Mouse (Mus musculus) ES-E14 (cell line): Measurements from ENCODE around the gene Cdk4. TPM values are rescaled to one million over a fixed set of nuclear protein-coding genes. Genes with fewer than 3 reads are reported as not detected.

ENCODE experiments used
- DNase-seq: peaks from one replicate; pipeline ENCODE4 v3.0.0-alpha.2; 2013; ENCODE audit warnings: low read depth, low spot score
- H3K27ac ChIP-seq: 2 replicates; pipeline ENCODE4 v1.5.1; 2012; ENCODE audit warnings: low read depth, mild to moderate bottlenecking, low read length, moderate library complexity, mixed read lengths; ENCODE audit not compliant: poor library complexity, insufficient read depth, severe bottlenecking
- H3K36me3 ChIP-seq: 2 replicates; pipeline ENCODE4 v1.6.1; 2012; ENCODE audit warnings: mild to moderate bottlenecking, low read length, moderate library complexity, mixed read lengths; ENCODE audit not compliant: control insufficient read depth, poor library complexity, insufficient read depth, severe bottlenecking
- H3K4me1 ChIP-seq, 2 experiments: fragments of 150-350 bp in 1 of 2; sonication (generic) in 1 of 2; 2 replicates each; pipeline ENCODE4 v1.6.1; 2012; ENCODE audit warnings: low read length in 2 of 2, mild to moderate bottlenecking in 1 of 2, mixed read lengths in 1 of 2; ENCODE audit not compliant: control insufficient read depth in 2 of 2, insufficient read depth in 2 of 2, poor library complexity in 1 of 2
- H3K4me3 ChIP-seq, 2 experiments: fragments of 150-350 bp in 1 of 2; sonication (generic) in 1 of 2; 2 replicates each; pipeline ENCODE4 v1.5.1; 2012; ENCODE audit warnings: low read length in 2 of 2, low read depth in 1 of 2, mild to moderate bottlenecking in 1 of 2, mixed read lengths in 1 of 2; ENCODE audit not compliant: insufficient read depth in 1 of 2, poor library complexity in 1 of 2, severe bottlenecking in 1 of 2
- H3K9ac ChIP-seq: 2 replicates; pipeline ENCODE4 v1.6.1; 2012; ENCODE audit warnings: low read depth, mild to moderate bottlenecking, low read length, mixed read lengths; ENCODE audit not compliant: poor library complexity, insufficient read depth, severe bottlenecking
- H3K9me3 ChIP-seq: fragments of 150-350 bp; sonication (generic); 2 replicates; pipeline ENCODE4 v1.6.1; 2012; ENCODE audit warnings: low read depth, mild to moderate bottlenecking, low read length; ENCODE audit not compliant: control insufficient read depth, insufficient read depth
- CHD2 ChIP-seq: IDR thresholded peaks from 2 replicates; pipeline ENCODE4 v1.6.1; 2014; ENCODE audit warnings: mild to moderate bottlenecking, low read depth, low read length, inconsistent platforms
- HCFC1 ChIP-seq: IDR thresholded peaks from 2 replicates; pipeline ENCODE4 v1.6.1; 2012; ENCODE audit warnings: low read length, inconsistent platforms, borderline replicate concordance; ENCODE audit not compliant: insufficient read depth
- MAFK ChIP-seq: IDR thresholded peaks from 2 replicates; pipeline ENCODE4 v1.6.1; 2014; ENCODE audit warnings: mild to moderate bottlenecking, low read depth, low read length, inconsistent platforms; ENCODE audit not compliant: insufficient read depth
- ZC3H11A ChIP-seq: IDR thresholded peaks from 2 replicates; pipeline ENCODE4 v1.6.1; 2012; ENCODE audit warnings: low read depth, mild to moderate bottlenecking, inconsistent platforms, low read length, borderline replicate concordance
- ZNF384 ChIP-seq: IDR thresholded peaks from 2 replicates; pipeline ENCODE4 v1.6.1; 2012; ENCODE audit warnings: low read depth, low read length, inconsistent platforms
- in situ Hi-C, 2 experiments: fragments of 600-800 bp; cut with MboI; formaldehyde crosslinking; loops; one replicate each; pipeline ENCODE4 v1.15.1; 2025; ENCODE audit warnings: low sequenced_read_pairs in 2 of 2, inconsistent platforms in 1 of 2; ENCODE audit not compliant: unreplicated experiment in 2 of 2
- total RNA-seq: library from RNA; depleted of rRNA; stranded (reverse); fragments of 300-350 nt; gene quantifications from 2 replicates; pipeline ENCODE4 v1.2.3, GENCODE M21; 2012

Gene Cdk4
- total RNA-seq, 1 experiment: 522 TPM

DNA sequence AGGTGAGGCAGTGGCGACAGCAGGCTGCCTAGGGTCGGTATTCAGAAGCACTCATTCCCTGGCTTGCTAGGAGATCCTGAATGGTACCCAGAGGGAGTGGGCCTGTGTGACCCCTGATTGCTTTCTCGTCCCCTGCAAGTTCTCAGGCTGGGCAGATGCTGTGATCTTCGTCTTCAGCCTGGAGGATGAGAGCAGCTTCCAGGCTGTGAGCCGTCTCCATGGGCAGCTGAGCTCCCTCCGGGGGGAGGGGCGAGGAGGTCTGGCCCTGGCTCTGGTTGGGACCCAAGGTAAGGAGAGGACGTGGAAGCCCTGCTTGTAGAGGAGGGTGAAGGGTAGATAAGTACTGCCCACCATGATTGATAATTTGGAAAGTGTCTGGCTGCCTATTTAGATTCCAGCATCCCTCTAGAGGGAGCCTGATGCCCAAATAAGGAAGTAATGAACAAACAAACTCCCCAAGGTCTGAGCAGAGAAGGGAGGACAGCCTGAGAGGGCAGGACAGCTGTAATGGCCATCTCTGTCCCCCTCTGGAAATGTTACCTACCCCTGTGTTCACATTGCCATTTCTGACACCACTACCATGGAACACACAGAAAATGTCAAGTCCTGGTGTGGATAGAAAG lies 20.1 kb downstream of the Cdk4 start:
- Histone ChIP-seq H3K9me3 (no peaks in the 10 kb centered on the region), H3K27ac (no peak overlapping the region), H3K4me3 (no peak overlapping the region), H3K4me1 (peaks cover 0 to 9% of the 10 kb centered on the region in 2 experiments; a peak in 1 of 4 replicates), H3K9ac (no peak overlapping the region), H3K36me3 (no peaks in the 10 kb centered on the region)
- in situ Hi-C loops: no loop called here
- no peak for DNase-seq
- no peak for TF ChIP-seq ZC3H11A
- no peak for TF ChIP-seq MAFK
- no peak for TF ChIP-seq HCFC1
- TF ChIP-seq CHD2: no peak
- no peak for TF ChIP-seq ZNF384

DNA sequence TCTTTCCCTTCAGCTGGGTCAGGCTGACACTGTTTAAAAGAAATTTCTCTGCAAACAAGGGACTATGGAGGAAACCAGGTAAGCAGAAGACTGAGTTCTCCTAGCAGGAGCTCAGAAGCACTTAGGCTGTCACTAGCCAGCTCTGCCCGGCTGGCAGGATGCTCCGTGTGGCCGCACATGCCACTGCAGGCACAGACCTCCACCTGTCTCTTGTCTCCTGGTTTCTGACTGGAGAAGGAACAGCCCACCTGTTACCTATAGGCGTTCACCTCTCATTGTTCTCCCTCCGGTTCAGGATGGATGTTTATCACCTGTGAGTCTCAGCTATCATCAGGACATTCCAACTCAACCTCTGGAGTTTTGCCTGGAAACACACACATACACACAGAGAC lies 20.6 kb downstream of the Cdk4 start:
- in situ Hi-C loops: no loop called here
- Histone ChIP-seq H3K4me3 (no peak overlapping the region), H3K27ac (no peak overlapping the region), H3K4me1 (peaks cover 0 to 9% of the 10 kb centered on the region in 2 experiments; a peak in 1 of 4 replicates), H3K9me3 (no peaks in the 10 kb centered on the region), H3K9ac (no peak overlapping the region), H3K36me3 (no peaks in the 10 kb centered on the region)
- no peak for TF ChIP-seq ZC3H11A
- no peak for TF ChIP-seq HCFC1
- no peak for TF ChIP-seq MAFK
- TF ChIP-seq CHD2: no peak
- TF ChIP-seq ZNF384: no peak
- no peak for DNase-seq

DNA sequence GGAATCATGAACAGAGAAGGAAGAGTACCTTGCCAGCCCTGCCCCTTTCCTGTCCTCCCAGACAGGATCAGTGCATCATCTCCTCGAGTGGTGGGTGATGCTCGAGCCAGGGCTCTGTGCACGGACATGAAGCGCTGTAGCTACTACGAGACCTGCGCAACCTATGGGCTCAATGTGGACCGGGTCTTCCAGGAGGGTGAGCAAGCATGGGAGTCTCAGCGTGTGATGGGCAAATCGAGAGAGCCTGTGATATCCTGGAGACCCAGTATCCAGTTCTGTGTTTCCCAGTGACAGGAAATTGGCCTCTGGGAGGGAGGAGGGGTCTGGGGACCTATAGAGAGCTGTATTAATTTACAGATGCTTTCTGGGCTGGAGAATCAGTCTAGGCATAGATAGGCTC lies 21.7 kb downstream of the Cdk4 start:
- in situ Hi-C loops: no loop called here

DNA sequence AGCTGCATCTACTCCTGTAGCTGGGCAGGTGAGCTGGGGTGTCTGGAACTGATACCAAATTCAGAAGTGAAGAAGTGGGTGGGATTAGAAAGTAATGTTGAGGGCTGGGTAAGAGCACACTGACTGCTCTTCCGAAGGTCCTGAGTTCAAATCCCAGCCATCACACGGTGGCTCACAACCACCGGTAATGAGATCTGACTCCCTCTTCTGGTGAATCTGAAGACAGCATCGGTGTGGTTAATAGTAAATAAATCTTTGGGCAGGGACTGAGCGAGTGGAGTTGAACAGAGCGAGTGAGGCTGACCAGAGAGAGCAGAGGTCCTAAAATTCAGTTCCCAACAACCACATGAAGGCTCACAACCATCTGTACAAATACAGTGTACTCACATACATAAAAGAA lies 22.3 kb downstream of the Cdk4 start:
- TF ChIP-seq HCFC1: no peak
- TF ChIP-seq CHD2: no peak
- TF ChIP-seq ZC3H11A: no peak
- TF ChIP-seq MAFK: no peak
- no peak for TF ChIP-seq ZNF384
- in situ Hi-C loops: no loop called here
- Histone ChIP-seq H3K4me1 (peaks cover 0 to 7% of the 10 kb centered on the region in 2 experiments; a peak in 1 of 4 replicates), H3K27ac (no peak overlapping the region), H3K4me3 (no peak overlapping the region), H3K36me3 (no peaks in the 10 kb centered on the region), H3K9me3 (no peaks in the 10 kb centered on the region), H3K9ac (no peak overlapping the region)
- DNase-seq: no peak

More for the DNA sequence above, 21.7 kb downstream of the Cdk4 start:
- Histone ChIP-seq H3K9me3 (no peaks in the 10 kb centered on the region), H3K27ac (no peak overlapping the region), H3K4me3 (no peak overlapping the region), H3K9ac (no peak overlapping the region), H3K4me1 (peaks cover 0 to 9% of the 10 kb centered on the region in 2 experiments; a peak in 1 of 4 replicates), H3K36me3 (no peaks in the 10 kb centered on the region)
- no peak for DNase-seq
- TF ChIP-seq CHD2: no peak
